Mouse (Mus musculus) kidney, embryonic 14.5 days (tissue): ENCODE data around the gene Nlgn2. TPM values are rescaled to one million over a fixed set of nuclear protein-coding genes. Genes with fewer than 3 reads are reported as not detected.
A peak's percentile ranks its signal among the peaks of the same experiment; 100 is the strongest.

Source experiments
- ATAC-seq: fragments of 200-750 bp; cut with Nextera tagmentation; 2 replicates; pipeline ENCODE4 v1.8.0; 2017; ENCODE audit warnings: moderate number of reproducible peaks, mild to moderate bottlenecking, moderate TSS enrichment, moderate library complexity; ENCODE audit not compliant: low FRiP score, low TSS enrichment
- H3K27ac ChIP-seq: fragments of 300-500 bp; sonication (generic); 2 replicates; pipeline ENCODE4 v1.5.1; 2014; ENCODE audit warnings: low read depth, mild to moderate bottlenecking, low read length, moderate library complexity, mixed read lengths
- H3K27me3 ChIP-seq: fragments of 300-500 bp; sonication (generic); 2 replicates; pipeline ENCODE4 v1.6.1; 2014; ENCODE audit warnings: mild to moderate bottlenecking, low read length; ENCODE audit not compliant: control insufficient read depth, insufficient read depth
- H3K36me3 ChIP-seq: fragments of 300-500 bp; sonication (generic); 2 replicates; pipeline ENCODE4 v1.6.1; 2014; ENCODE audit warnings: low read length, mixed read lengths; ENCODE audit not compliant: control insufficient read depth, insufficient read depth
- H3K4me1 ChIP-seq: fragments of 300-500 bp; sonication (generic); 2 replicates; pipeline ENCODE4 v1.6.1; 2014; ENCODE audit warnings: low read length, mixed read lengths; ENCODE audit not compliant: control insufficient read depth, insufficient read depth
- H3K4me2 ChIP-seq: fragments of 300-500 bp; sonication (generic); replicated peaks from 2 replicates; pipeline ENCODE4 v1.6.1; 2014; ENCODE audit warnings: low read depth, mild to moderate bottlenecking, low read length
- H3K4me3 ChIP-seq: fragments of 300-500 bp; sonication (generic); 2 replicates; pipeline ENCODE4 v1.5.1; 2014; ENCODE audit warnings: mild to moderate bottlenecking, low read length
- H3K9ac ChIP-seq: fragments of 300-500 bp; sonication (generic); 2 replicates; pipeline ENCODE4 v1.6.1; 2014; ENCODE audit warnings: low read depth, mild to moderate bottlenecking, low read length, moderate library complexity
- H3K9me3 ChIP-seq: fragments of 300-500 bp; sonication (generic); 2 replicates; pipeline ENCODE4 v1.6.1; 2016; ENCODE audit warnings: low read length; ENCODE audit not compliant: control insufficient read depth
- WGBS: fragments of 180-500 bp; shearing (Covaris S2); extraction: QIAGEN DNeasy Blood & Tissue Kit; methylation state at CpG from one replicate; pipeline ENCODE4 v1.1.7; 2014; 5-methylcytosine and 5-hydroxymethylcytosine counted together
- polyA plus RNA-seq: library from polyadenylated mRNA; unstranded; fragments of >200 nt; fragmentation: Nextera tagmentation; extraction: Ambion mirVana; gene quantifications from 2 replicates; pipeline ENCODE4 v1.2.1, GENCODE M21; 2014

Gene Nlgn2
- polyA plus RNA-seq, 1 experiment from 2014 or later = 7.8 TPM

DNA sequence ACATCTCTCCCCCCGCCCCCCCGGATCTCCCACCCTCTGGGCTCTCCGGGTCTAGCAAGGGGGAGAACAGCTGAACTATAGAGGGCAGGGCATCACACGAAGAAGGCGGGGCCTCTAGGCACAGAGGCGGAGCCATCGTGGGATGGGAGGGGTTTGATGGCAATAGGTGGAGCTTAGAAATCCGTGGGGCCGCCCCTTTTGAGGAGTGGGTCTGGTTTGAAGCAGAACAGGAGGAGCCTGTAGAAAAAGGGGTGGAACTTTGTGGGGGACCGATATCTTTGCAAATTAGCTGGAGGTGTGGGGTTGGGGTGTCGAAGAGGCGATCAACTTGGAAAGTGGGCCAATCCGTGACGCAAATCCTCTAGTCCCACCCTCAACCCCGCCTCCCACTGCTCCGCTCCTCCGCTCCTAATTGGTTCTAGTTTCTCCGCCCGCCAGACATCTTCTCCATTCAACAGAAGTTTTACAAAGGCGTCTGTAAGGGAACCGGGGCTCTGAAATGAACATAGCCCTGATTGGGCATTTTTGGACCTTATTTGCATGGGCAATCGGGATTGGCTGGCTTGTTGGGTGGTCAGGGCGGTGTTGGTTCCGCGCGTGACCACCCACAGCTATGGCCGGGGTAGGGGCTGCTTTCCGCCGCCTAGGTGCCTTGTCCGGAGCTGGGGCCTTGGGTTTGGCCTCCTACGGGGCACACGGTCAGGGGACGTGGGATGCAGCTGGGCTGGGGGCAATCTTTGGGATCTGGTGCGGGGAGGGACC, 549 bp upstream of the Nlgn2 start, which contains the start of gene Tmem256:
Gene Tmem256, plus strand, starts transcription at position 563 of the 762 bp plus-strand sequence.
- H3K27me3 ChIP-seq = 0 out of 2 replicates have a peak, but pooled peaks cover 2% of the 10 kb centered on the region
- peak; percentile 90 for ATAC-seq
- peak within 1 kb of the TSS; percentile 98 for H3K4me2 ChIP-seq
- peak within 1 kb of the TSS; percentile 83 for H3K27ac ChIP-seq
- peaks cover 46% of the 10 kb centered on the region for H3K4me1 ChIP-seq
- peaks cover 4% of the 10 kb centered on the region; the same call in 1 of the 2 replicates for H3K36me3 ChIP-seq
- under 1% methylated on average over 34 of the region's 34 CpGs for WGBS
- peak within 1 kb of the TSS; percentile 73 for H3K4me3 ChIP-seq
- peak within 1 kb of the TSS; percentile 79 for H3K9ac ChIP-seq
- H3K9me3 ChIP-seq = no peaks in the 10 kb centered on the region

- under 1% methylated on average over 39 of the region's 52 CpGs for WGBS
- H3K27ac ChIP-seq = peak overlapping the region; percentile 79
- H3K4me1 ChIP-seq = peaks cover 46% of the 10 kb centered on the region
- 0 out of 2 replicates have a peak, but pooled peaks have one; percentile 4 for ATAC-seq
- no peaks in the 10 kb centered on the region for H3K9me3 ChIP-seq
- 0 out of 2 replicates have a peak, but pooled peaks cover 2% of the 10 kb centered on the region for H3K27me3 ChIP-seq
- peak overlapping the region; percentile 79 for H3K9ac ChIP-seq
- H3K36me3 ChIP-seq = peaks cover 11% of the 10 kb centered on the region; the same call in 1 of the 2 replicates
- peak overlapping the region; percentile 73 for H3K4me3 ChIP-seq
- peak overlapping the region; percentile 98 for H3K4me2 ChIP-seq
Observed at GRCm38 (mm10) chr11:69836703-69837576, 644 bp downstream of the Nlgn2 start.

DNA sequence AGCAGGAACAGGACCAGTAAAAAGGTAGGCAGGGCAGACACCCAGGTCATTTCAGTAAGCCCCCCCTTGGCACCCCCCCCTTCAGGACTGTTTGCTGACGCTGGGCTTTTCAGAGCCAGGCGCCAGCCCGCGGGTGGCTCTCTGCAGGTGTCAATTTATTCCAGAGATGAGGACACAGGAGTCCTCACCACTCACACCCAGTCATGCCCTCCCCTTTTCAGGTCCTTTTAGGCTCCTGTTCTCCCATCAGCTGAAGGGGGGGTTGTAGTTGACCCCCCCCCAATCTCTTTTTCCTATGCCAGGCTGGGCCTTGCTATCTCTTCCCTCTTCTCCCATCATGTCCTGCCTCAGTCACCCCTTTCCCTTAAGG, 1.6 kb downstream of the Nlgn2 start:
- peak overlapping the region; percentile 98 for H3K4me2 ChIP-seq
- 0 out of 2 replicates have a peak, but pooled peaks cover 2% of the 10 kb centered on the region for H3K27me3 ChIP-seq
- ATAC-seq = no peak
- H3K4me1 ChIP-seq = peaks cover 46% of the 10 kb centered on the region
- WGBS = 20% methylated on average over 4 of the region's 4 CpGs
- no peaks in the 10 kb centered on the region for H3K9me3 ChIP-seq
- H3K4me3 ChIP-seq = peak overlapping the region; percentile 73
- H3K9ac ChIP-seq = peak overlapping the region; percentile 79; the same call in 1 of the 2 replicates
- no peak overlapping the region for H3K27ac ChIP-seq
- H3K36me3 ChIP-seq = peaks cover 17% of the 10 kb centered on the region; the same call in 1 of the 2 replicates

GRCm38 (mm10) chr11:69835326-69835965, 2.1 kb downstream of the Nlgn2 start:
- no peak overlapping the region for H3K27ac ChIP-seq
- H3K4me2 ChIP-seq = peak overlapping the region; percentile 98
- peak overlapping the region; percentile 73 for H3K4me3 ChIP-seq
- peaks cover 46% of the 10 kb centered on the region for H3K4me1 ChIP-seq
- H3K9ac ChIP-seq = peak overlapping the region; percentile 2; the same call in 1 of the 2 replicates
- 5% methylated on average over 9 of the region's 9 CpGs for WGBS
- 0 out of 2 replicates have a peak, but pooled peaks cover 2% of the 10 kb centered on the region for H3K27me3 ChIP-seq
- no peaks in the 10 kb centered on the region for H3K9me3 ChIP-seq
- no peak for ATAC-seq
- peaks cover 17% of the 10 kb centered on the region; the same call in 1 of the 2 replicates for H3K36me3 ChIP-seq

DNA sequence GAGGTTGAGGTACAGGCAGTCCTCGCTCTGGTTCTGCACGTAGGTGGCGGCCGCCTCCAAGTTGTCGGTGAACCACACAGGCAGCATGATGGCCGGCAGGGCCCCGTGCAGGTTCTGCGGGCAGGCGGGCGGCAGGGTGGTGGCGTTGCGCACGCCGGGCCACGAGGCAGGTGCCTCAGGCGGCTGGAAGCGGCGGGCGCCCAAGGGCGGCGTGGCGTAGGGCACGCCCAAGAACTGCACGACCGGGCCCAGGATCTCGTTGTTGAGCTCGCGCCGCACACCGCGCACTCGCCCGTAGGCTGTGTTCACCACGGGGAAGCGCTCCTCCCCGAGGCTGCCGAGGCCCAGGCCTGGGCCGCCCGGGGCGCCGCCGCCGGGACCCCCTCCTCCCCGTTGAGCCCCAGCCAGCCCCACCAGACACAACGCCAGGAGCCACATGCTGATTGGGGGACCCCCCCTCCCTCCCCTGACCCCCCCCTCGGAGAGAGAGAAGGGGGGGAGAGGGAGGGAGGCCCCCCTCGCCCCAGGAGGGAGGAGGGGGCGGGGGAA, 3.5 kb downstream of the Nlgn2 start:
- no peak for ATAC-seq
- Histone ChIP-seq H3K27ac (0 out of 2 replicates have a peak overlapping the region, but pooled peaks have one; percentile 11), H3K9me3 (no peaks in the 10 kb centered on the region), H3K9ac (peak overlapping the region; percentile 75), H3K4me2 (peak overlapping the region; percentile 98), H3K4me1 (peaks cover 47% of the 10 kb centered on the region), H3K27me3 (0 out of 2 replicates have a peak, but pooled peaks cover 2% of the 10 kb centered on the region), H3K4me3 (peak overlapping the region; percentile 73), H3K36me3 (peaks cover 17% of the 10 kb centered on the region; the same call in 1 of the 2 replicates)
- WGBS = 8% methylated on average over 26 of the region's 48 CpGs

- no peak for ATAC-seq
- peaks cover 17% of the 10 kb centered on the region; the same call in 1 of the 2 replicates for H3K36me3 ChIP-seq
- WGBS = 55% methylated on average over 8 of the region's 8 CpGs
- H3K9ac ChIP-seq = peak overlapping the region; percentile 75
- peaks cover 45% of the 10 kb centered on the region for H3K4me1 ChIP-seq
- H3K4me3 ChIP-seq = peak overlapping the region; percentile 73
- H3K9me3 ChIP-seq = no peaks in the 10 kb centered on the region
- peak overlapping the region; percentile 98 for H3K4me2 ChIP-seq
- 0 out of 2 replicates have a peak, but pooled peaks cover 2% of the 10 kb centered on the region for H3K27me3 ChIP-seq
- H3K27ac ChIP-seq = 0 out of 2 replicates have a peak overlapping the region, but pooled peaks have one; percentile 11
Observed at GRCm38 (mm10) chr11:69833554-69833953, 4.0 kb downstream of the Nlgn2 start.

GRCm38 (mm10) chr11:69828832-69829231, 8.8 kb downstream of the Nlgn2 start:
- no peaks in the 10 kb centered on the region for H3K9me3 ChIP-seq
- 63% methylated on average over 5 of the region's 5 CpGs for WGBS
- peaks cover 56% of the 10 kb centered on the region for H3K36me3 ChIP-seq
- no peak overlapping the region for H3K4me3 ChIP-seq
- no peak overlapping the region for H3K4me2 ChIP-seq
- peaks cover 10% of the 10 kb centered on the region for H3K4me1 ChIP-seq
- H3K27me3 ChIP-seq = no peaks in the 10 kb centered on the region
- ATAC-seq = no peak
- no peak overlapping the region for H3K27ac ChIP-seq
- H3K9ac ChIP-seq = no peak overlapping the region

GRCm38 (mm10) chr11:69823456-69823855, 14.1 kb downstream of the Nlgn2 start:
- Histone ChIP-seq H3K9me3 (no peaks in the 10 kb centered on the region), H3K27me3 (no peaks in the 10 kb centered on the region), H3K4me3 (no peak overlapping the region), H3K4me2 (no peak overlapping the region), H3K36me3 (peaks cover 39% of the 10 kb centered on the region), H3K27ac (no peak overlapping the region), H3K9ac (no peak overlapping the region), H3K4me1 (no peaks in the 10 kb centered on the region)
- 62% methylated on average over 2 of the region's 2 CpGs for WGBS
- ATAC-seq = no peak
